Mouse (Mus musculus) heart, adult 2 months (tissue): Measurements from ENCODE around the gene Cphx3.
"Not testable (repeated sequence)": the region's sequence is repeated elsewhere in the genome, so short reads cannot be mapped to it uniquely, and the experiment has no call there.

Experiments
- CTCF ChIP-seq: fragments of 200-600 bp; IDR thresholded peaks from 2 replicates; pipeline ENCODE4 v1.8.1; 2022; ENCODE audit warnings: antibody characterized with exemption, mild to moderate bottlenecking, moderate library complexity
- POLR2A ChIP-seq: fragments of 200-500 bp; IDR thresholded peaks from 2 replicates; pipeline ENCODE4 v1.6.1; 2011; ENCODE audit warnings: mild to moderate bottlenecking, low read depth, low read length, control low read depth; ENCODE audit not compliant: insufficient read depth

- not testable (repeated sequence) for TF ChIP-seq CTCF, POLR2A
Observed at GRCm38 (mm10) chr14:26118550-26119000, 36.5 kb downstream of the Cphx3 start.
